Mouse (Mus musculus) cerebellum, adult 2 months (tissue): Measurements from ENCODE around the gene Tpcn2.

Source experiments
- CTCF ChIP-seq: fragments of 200-500 bp; IDR thresholded peaks from 2 replicates; pipeline ENCODE4 v1.5.1; 2011; ENCODE audit warnings: low read depth, mild to moderate bottlenecking, control low read depth, low read length, moderate library complexity, borderline replicate concordance; ENCODE audit not compliant: insufficient read depth
- POLR2A ChIP-seq: fragments of 200-500 bp; IDR thresholded peaks from 2 replicates; pipeline ENCODE4 v1.6.1; 2011; ENCODE audit warnings: low read length, control low read depth, borderline replicate concordance; ENCODE audit not compliant: insufficient read depth

DNA sequence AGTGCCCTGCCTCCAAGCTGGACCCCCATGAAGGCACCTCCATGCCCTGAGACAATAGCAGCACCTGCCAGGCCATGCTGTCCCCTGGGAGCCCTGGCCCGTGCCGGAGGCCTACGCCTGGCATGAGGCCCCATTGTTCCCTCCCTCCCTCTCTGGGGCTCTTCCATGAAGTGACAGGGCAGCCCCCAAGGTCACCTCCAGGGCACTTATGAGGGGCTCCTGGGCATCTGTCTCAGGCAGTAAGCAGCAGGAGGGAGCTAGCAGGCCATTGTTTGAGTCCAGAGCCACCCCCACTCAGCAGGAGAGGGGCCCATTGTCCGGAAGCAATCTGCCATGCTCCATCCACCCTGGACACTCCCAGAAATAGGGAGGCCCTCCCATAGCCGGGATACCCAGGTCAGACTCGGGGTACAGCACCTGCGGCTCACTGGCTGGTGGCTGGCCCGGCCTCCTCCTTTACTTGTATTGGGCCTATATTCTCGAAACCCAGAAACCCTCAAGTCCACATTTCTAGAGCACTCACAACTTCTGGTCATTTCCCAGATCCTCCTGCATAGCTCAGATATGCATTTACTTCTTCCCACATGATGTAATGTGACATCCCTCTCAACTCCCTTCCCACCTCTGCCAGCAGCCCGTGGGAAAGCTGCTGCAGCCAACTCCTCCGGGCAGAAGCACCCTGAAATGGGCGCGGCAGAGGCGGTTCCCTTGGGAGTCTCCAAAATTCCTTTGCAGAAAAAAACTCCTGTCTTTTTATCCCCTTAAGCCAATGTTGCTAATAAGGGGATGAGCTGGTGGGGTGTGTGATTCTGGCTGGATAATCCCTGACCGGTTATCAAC lies 106.8 kb downstream of the Tpcn2 start:
- TF ChIP-seq CTCF (no peak), POLR2A (no peak)
